Mouse (Mus musculus): ENCODE measurements around the gene Gm10073. TPM values are rescaled to one million over a fixed set of nuclear protein-coding genes. Genes with fewer than 3 reads are reported as not detected.

Gene Gm10073
- 56.6 and 63.5 TPM in 2 replicates for total RNA-seq (2023)

GRCm38 (mm10) chr8:106573168-106573567 is at the start of gene Gm10073:
TSS of gene Gm10073 (minus strand) at chr8:106573461.

GRCm38 (mm10) chr8:106603131-106603819 is 30.0 kb upstream of the Gm10073 start, which contains the start of gene Cdh1:
TSS of gene Cdh1 (plus strand) at chr8:106603351.

Other genes starting within 250 kb of the Gm10073 start
- gene Smpd3, start 235.5 kb downstream of the Gm10073 start, total RNA-seq (2023), result 0.41 and 0.44 TPM in 2 replicates
- 1.5 and 2.0 TPM in 2 replicates for gene Zfp90, start 158.1 kb downstream of the Gm10073 start, total RNA-seq (2023)
- not detected in 2 replicates for gene 6030452D12Rik, start 72.9 kb downstream of the Gm10073 start, total RNA-seq (2023)
- not detected in 2 replicates for gene Cdh3, start 62.6 kb downstream of the Gm10073 start, total RNA-seq (2023)
- gene Cdh1, start 29.9 kb upstream of the Gm10073 start, total RNA-seq (2023), result 0.95 and 1.2 TPM in 2 replicates
- 5.2 and 9.0 TPM in 2 replicates for gene Tango6, start 109.6 kb upstream of the Gm10073 start, total RNA-seq (2023)

All from neutrophil, adult 65 days (primary cell).